Mouse (Mus musculus): ENCODE results near the gene Foxp4.

DNA sequence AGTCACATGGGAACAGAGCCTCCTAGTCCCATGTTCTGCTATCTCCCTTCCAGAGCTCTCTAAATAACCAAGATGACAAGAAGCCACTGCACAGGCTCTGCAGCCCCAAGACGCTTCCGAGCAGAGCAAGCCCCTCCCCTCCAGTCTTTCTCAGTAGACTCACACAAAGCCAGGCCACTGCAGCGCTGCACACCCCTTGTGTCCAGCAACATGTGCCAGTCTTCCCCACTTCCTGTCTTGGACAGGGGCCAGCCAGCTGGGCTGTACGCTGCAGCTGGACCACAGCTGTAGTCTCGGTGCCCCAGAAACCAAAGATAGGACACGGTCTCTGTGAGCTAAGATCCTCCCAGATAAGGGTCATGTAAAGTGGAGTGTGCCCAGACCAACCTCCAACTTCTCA, 86.6 kb downstream of the Foxp4 start:
- TF ChIP-seq CTCF (IDR thresholded peaks at IDR 0.05; ENCODE audit: low read depth) (no peak), EP300 (optimal IDR thresholded peaks at IDR 0.05) (no peak)
